Mouse (Mus musculus): Measurements from ENCODE around the gene Dera.

GRCm38 (mm10) chr6:137706209-137706608, 48.1 kb upstream of the Dera start:
- TF ChIP-seq NRF1 (IDR thresholded peaks at IDR 0.05; ENCODE audit: low read depth, low read length) (no peak), EP300 (IDR thresholded peaks at IDR 0.05; ENCODE audit: low read length) (no peak), POLR2A (IDR thresholded peaks at IDR 0.05; ENCODE audit: low read depth, low read length) (no peak), RCOR1 (conservative IDR thresholded peaks at IDR 0.05; ENCODE audit: low read depth, low read length) (no peak)
